Mouse (Mus musculus) midbrain, embryonic 11.5 days (tissue): ENCODE results near the gene Pnmt. TPM values are rescaled to one million over a fixed set of nuclear protein-coding genes. Genes with fewer than 3 reads are reported as not detected.

Experiments
- ATAC-seq: fragments of 200-750 bp; cut with Nextera tagmentation; 2 replicates; pipeline ENCODE4 v1.8.0; 2017; ENCODE audit warnings: moderate TSS enrichment, moderate library complexity; ENCODE audit not compliant: low FRiP score
- DNase-seq: peaks from one replicate; pipeline ENCODE4 v3.0.0; 2015; ENCODE audit warnings: low spot score; ENCODE audit errors: missing footprints
- H3K27ac ChIP-seq: fragments of 300-500 bp; sonication (generic); 2 replicates; pipeline ENCODE4 v1.5.1; 2014; ENCODE audit warnings: low read depth, low read length
- H3K27me3 ChIP-seq: fragments of 300-500 bp; sonication (generic); 2 replicates; pipeline ENCODE4 v1.6.1; 2014; ENCODE audit warnings: mild to moderate bottlenecking, low read length, moderate library complexity, mixed read lengths; ENCODE audit not compliant: control insufficient read depth, insufficient read depth
- H3K36me3 ChIP-seq: fragments of 300-500 bp; sonication (generic); 2 replicates; pipeline ENCODE4 v1.6.1; 2014; ENCODE audit warnings: mild to moderate bottlenecking, low read length, moderate library complexity, mixed read lengths; ENCODE audit not compliant: control insufficient read depth, insufficient read depth
- H3K4me1 ChIP-seq: fragments of 300-500 bp; sonication (generic); 2 replicates; pipeline ENCODE4 v1.6.1; 2014; ENCODE audit warnings: low read length; ENCODE audit not compliant: control insufficient read depth, insufficient read depth
- H3K4me2 ChIP-seq: fragments of 300-500 bp; sonication (generic); 2 replicates; pipeline ENCODE4 v1.6.1; 2014; ENCODE audit warnings: mild to moderate bottlenecking, moderate library complexity
- H3K4me3 ChIP-seq: fragments of 300-500 bp; sonication (generic); 2 replicates; pipeline ENCODE4 v1.5.1; 2014; ENCODE audit warnings: low read depth, low read length
- H3K9ac ChIP-seq: fragments of 300-500 bp; sonication (generic); 2 replicates; pipeline ENCODE4 v1.6.1; 2014; ENCODE audit warnings: low read length
- H3K9me3 ChIP-seq: fragments of 300-500 bp; sonication (generic); 2 replicates; pipeline ENCODE4 v1.6.1; 2016; ENCODE audit warnings: low read length; ENCODE audit not compliant: control insufficient read depth
- WGBS: fragments of 180-500 bp; shearing (Covaris S2); extraction: QIAGEN DNeasy Blood & Tissue Kit; methylation state at CpG from one replicate; pipeline ENCODE4 v1.1.7; 2014; 5-methylcytosine and 5-hydroxymethylcytosine counted together
- polyA plus RNA-seq: library from polyadenylated mRNA; unstranded; fragments of >200 nt; fragmentation: Nextera tagmentation; extraction: Ambion mirVana; gene quantifications from 2 replicates; pipeline ENCODE4 v1.2.1, GENCODE M21; 2014

Gene Pnmt
- polyA plus RNA-seq, 1 experiment from 2014 or later, result not detected

- H3K4me3 ChIP-seq, result no peak overlapping the region
- H3K36me3 ChIP-seq, result no peaks in the 10 kb centered on the region
- H3K4me2 ChIP-seq, result no peak overlapping the region
- peak; percentile 80 for DNase-seq
- no peak overlapping the region for H3K27ac ChIP-seq
- no peak overlapping the region for H3K9ac ChIP-seq
- WGBS, result 8% methylated on average over 9 of the region's 9 CpGs
- ATAC-seq, result no peak
- H3K27me3 ChIP-seq, result peaks cover 67% of the 10 kb centered on the region
- H3K4me1 ChIP-seq, result peaks cover 16% of the 10 kb centered on the region
- H3K9me3 ChIP-seq, result no peaks in the 10 kb centered on the region
Observed at GRCm38 (mm10) chr11:98346168-98346567, 40.1 kb upstream of the Pnmt start.

- Histone ChIP-seq H3K36me3 (no peaks in the 10 kb centered on the region), H3K27ac (no peak overlapping the region), H3K9ac (no peak overlapping the region), H3K4me1 (peaks cover 16% of the 10 kb centered on the region), H3K27me3 (peaks cover 58% of the 10 kb centered on the region), H3K4me3 (no peak overlapping the region), H3K4me2 (peak overlapping the region; percentile 97; the same call in 1 of the 2 replicates), H3K9me3 (no peaks in the 10 kb centered on the region)
- ATAC-seq (no peak), DNase-seq (peak; percentile 87)
- 7% methylated on average over 11 of the region's 12 CpGs for whole genome bisulfite sequencing
Observed at GRCm38 (mm10) chr11:98347385-98348082, 38.7 kb upstream of the Pnmt start.

DNA sequence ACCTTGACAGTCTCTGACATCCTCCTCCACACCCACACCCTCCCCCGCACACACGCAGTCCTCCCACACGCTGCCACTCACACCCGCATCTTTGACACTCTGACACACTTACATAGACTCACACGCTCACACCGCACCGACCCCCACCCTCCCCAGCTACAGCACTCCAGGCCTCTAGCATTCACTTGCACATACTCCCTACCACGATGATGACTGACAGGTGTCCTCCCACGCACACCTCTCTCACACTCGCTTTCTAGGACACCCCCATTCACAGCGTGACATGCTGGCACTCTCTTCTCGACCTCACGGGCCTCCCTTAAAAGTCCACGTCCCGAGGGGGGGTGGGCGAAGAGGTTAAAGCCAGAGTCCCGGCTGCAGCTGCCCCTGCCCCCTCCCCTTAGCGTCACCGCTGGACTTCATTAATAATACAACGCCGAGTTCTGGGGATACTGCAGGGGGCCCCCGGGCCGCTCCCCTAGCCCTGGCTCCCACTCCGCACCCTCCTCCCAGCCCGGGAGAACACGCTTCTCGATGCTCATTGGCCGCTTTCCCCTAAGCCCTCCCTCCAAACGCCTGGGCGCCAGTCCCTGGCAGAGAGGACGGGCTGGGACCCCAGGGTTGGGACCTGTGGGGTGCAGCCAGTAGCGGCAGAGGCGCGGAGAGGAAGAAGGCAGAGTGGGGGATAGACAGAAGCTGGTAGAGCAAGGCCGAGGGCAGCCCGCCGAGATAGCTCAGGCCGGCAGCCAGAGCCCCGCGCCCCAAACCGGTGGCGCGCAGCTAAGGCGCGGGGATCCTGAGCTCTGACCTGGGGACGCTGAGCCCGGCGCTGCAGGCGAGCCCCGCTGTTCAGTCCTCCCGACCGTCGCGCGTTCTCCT is 37.9 kb upstream of the Pnmt start, which contains the start of gene Ppp1r1b:
Ppp1r1b (plus strand) TSS at position 322 of the 879 bp plus-strand sequence.
- Histone ChIP-seq H3K27me3 (peaks cover 58% of the 10 kb centered on the region), H3K36me3 (no peaks in the 10 kb centered on the region), H3K4me2 (peak within 1 kb of the TSS; percentile 97), H3K4me3 (peak within 1 kb of the TSS; percentile 50), H3K9me3 (no peaks in the 10 kb centered on the region), H3K27ac (no peak within 1 kb of the TSS), H3K4me1 (peaks cover 16% of the 10 kb centered on the region), H3K9ac (peak within 1 kb of the TSS; percentile 54)
- DNase-seq, result peak; percentile 93
- peak; percentile 80 for ATAC-seq
- under 1% methylated on average over 52 of the region's 55 CpGs for WGBS

DNA sequence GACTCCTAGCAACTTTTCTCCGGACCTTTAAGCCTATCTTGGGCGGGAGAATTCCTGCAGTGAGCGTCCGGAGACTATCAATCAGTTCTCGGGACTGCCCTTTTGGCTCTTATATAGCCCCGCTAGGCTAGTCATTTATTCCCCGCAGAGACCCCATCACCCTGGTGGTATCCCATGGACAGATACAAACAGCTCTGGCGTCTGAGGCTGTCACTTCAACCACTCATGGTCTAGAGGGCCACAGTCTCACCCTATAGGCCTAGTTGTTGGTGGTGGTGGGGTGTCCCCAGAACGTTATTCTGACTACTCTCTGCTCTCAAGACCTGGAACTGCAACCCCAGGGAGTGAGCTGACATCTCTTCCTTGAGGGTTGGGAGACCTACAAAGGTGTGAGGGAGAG is 36.9 kb upstream of the Pnmt start:
- Histone ChIP-seq H3K4me1 (peaks cover 16% of the 10 kb centered on the region), H3K4me2 (peak overlapping the region; percentile 97), H3K9me3 (no peaks in the 10 kb centered on the region), H3K27me3 (peaks cover 65% of the 10 kb centered on the region), H3K4me3 (no peak overlapping the region), H3K27ac (no peak overlapping the region), H3K9ac (no peak overlapping the region), H3K36me3 (no peaks in the 10 kb centered on the region)
- 2% methylated on average over 9 of the region's 9 CpGs for WGBS
- DNase-seq (peak; percentile 91), ATAC-seq (no peak)

GRCm38 (mm10) chr11:98352272-98352990 is 33.8 kb upstream of the Pnmt start:
- Histone ChIP-seq H3K9me3 (no peaks in the 10 kb centered on the region), H3K4me1 (peaks cover 16% of the 10 kb centered on the region), H3K27me3 (peaks cover 48% of the 10 kb centered on the region), H3K27ac (no peak overlapping the region), H3K4me3 (no peak overlapping the region), H3K36me3 (no peaks in the 10 kb centered on the region), H3K9ac (no peak overlapping the region), H3K4me2 (no peak overlapping the region)
- 82% methylated on average over 18 of the region's 18 CpGs for WGBS
- DNase-seq (peak; percentile 65), ATAC-seq (no peak)

- Histone ChIP-seq H3K4me2 (no peak overlapping the region), H3K27me3 (peaks cover 36% of the 10 kb centered on the region), H3K36me3 (no peaks in the 10 kb centered on the region), H3K9ac (no peak overlapping the region), H3K4me1 (peaks cover 6% of the 10 kb centered on the region), H3K9me3 (no peaks in the 10 kb centered on the region), H3K27ac (no peak overlapping the region), H3K4me3 (no peak overlapping the region)
- 36% methylated on average over 8 of the region's 8 CpGs for WGBS
- DNase-seq, result peak; percentile 57
- no peak for ATAC-seq
Observed at GRCm38 (mm10) chr11:98353651-98354211, 32.5 kb upstream of the Pnmt start.

DNA sequence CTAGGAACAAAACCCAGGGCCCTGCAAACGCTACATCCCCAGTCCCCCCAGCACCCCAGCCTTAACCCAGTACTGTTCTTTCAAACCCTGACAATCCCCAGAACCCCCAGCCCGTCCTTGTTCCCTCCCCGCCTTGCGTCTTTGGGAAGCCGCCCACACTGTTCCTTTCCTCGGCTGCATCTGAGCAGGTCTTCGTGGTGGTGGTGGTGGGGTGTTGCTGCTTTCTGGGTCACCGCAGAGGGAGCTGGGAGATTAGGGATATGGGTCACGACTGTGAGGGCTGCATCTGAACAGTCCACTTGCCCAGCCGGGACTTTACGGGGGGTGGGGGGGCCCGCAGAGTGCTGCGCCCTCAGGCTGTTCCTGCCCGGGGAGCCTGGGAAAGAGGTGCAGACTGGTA is 31.8 kb upstream of the Pnmt start:
- no peak overlapping the region for H3K4me3 ChIP-seq
- H3K27me3 ChIP-seq, result peaks cover 29% of the 10 kb centered on the region
- H3K27ac ChIP-seq, result no peak overlapping the region
- no peaks in the 10 kb centered on the region for H3K36me3 ChIP-seq
- H3K9ac ChIP-seq, result no peak overlapping the region
- no peak for ATAC-seq
- no peak overlapping the region for H3K4me2 ChIP-seq
- H3K9me3 ChIP-seq, result no peaks in the 10 kb centered on the region
- WGBS, result 59% methylated on average over 14 of the region's 14 CpGs
- DNase-seq, result peak; percentile 41
- peaks cover 9% of the 10 kb centered on the region for H3K4me1 ChIP-seq

DNA sequence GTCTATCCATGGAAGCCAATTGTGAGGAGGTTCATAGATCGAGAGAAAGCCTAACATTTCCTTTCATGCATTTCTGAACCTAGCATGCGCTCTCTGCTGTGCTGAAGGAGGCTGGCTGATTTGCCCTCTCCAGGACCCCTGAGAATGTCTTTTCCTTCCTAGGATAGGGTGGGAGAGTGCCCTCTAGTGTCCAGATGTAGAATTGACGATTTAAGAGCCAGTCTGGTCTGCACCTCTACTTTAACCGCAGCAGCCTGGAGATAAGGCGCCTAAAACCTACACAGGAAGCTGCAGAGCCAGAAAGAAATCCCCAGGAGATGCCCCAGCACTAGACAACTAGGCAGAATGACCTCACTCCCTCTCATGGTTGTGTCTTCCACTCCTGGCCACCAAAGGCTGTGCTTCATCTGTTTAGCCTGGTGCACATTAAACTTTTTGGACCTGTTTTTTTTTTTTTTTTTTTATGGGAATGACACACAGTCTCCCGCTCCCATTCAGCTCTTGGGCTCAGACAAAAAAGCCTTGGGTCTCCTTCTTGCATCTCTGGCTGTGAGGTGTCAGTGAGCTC is 30.4 kb upstream of the Pnmt start:
- Histone ChIP-seq H3K4me3 (no peak overlapping the region), H3K9me3 (no peaks in the 10 kb centered on the region), H3K9ac (no peak overlapping the region), H3K36me3 (no peaks in the 10 kb centered on the region), H3K27me3 (peaks cover 15% of the 10 kb centered on the region), H3K27ac (no peak overlapping the region), H3K4me2 (no peak overlapping the region), H3K4me1 (peaks cover 21% of the 10 kb centered on the region)
- WGBS, result 11% methylated on average over 6 of the region's 6 CpGs
- peak; percentile 95 for DNase-seq
- ATAC-seq, result no peak
